ENCODE assay signal across 15 mouse cellular contexts in genomic region chr15:62176076-62176475, GRCm38 (mm10).
"Had no signal": no experiment of that assay in that cellular context is flagged by ENCODE, and none has a peak within 500 bp of the region (broad histone marks: within the 10 kb centered on the region; RNA-seq: fewer than 3 reads in every experiment).

No protein-coding gene starts in this region.

- H3K4me2 ChIP-seq: neural tube, embryonic 13.5 days; neural tube, embryonic 15.5 days; stomach, embryonic 15.5 days had no signal

- DNase-seq: retina, postnatal 1 day; right cerebral cortex, postnatal 14 days; right cerebral cortex, postnatal 25 days; right cerebral cortex, postnatal 4 days; spleen, adult 18-20 months; thymus, adult 18-20 months; thymus, adult 2 months; thymus, postnatal 14 days; thymus, postnatal 25 days; thymus, postnatal 36 days; thymus, postnatal 4 days had no signal

- H3K4me1 ChIP-seq: neural tube, embryonic 13.5 days; neural tube, embryonic 15.5 days; stomach, embryonic 15.5 days had no signal

- H3K9ac ChIP-seq: neural tube, embryonic 13.5 days; neural tube, embryonic 15.5 days; stomach, embryonic 15.5 days had no signal

- H3K27ac ChIP-seq: neural tube, embryonic 13.5 days; neural tube, embryonic 15.5 days; stomach, embryonic 15.5 days; stomach, postnatal 0 days had no signal

- H3K27me3 ChIP-seq: neural tube, embryonic 13.5 days; neural tube, embryonic 15.5 days; stomach, embryonic 15.5 days had no signal

- H3K36me3 ChIP-seq: neural tube, embryonic 13.5 days; neural tube, embryonic 15.5 days; stomach, embryonic 15.5 days had no signal

- H3K9me3 ChIP-seq: neural tube, embryonic 13.5 days; neural tube, embryonic 15.5 days; stomach, embryonic 15.5 days had no signal

- H3K4me3 ChIP-seq: neural tube, embryonic 13.5 days; neural tube, embryonic 15.5 days; stomach, embryonic 15.5 days had no signal
